Mouse (Mus musculus) thymus, postnatal 36 days (tissue): Measurements from ENCODE around the gene Flcn.
"Not testable (repeated sequence)": the region's sequence is repeated elsewhere in the genome, so short reads cannot be mapped to it uniquely, and the experiment has no call there.

Experiments
- DNase-seq, 2 experiments: peaks; one replicate each; pipeline ENCODE4 v3.0.0; 2022; ENCODE audit warnings: mixed read lengths in 2 of 2

Gene Flcn

GRCm38 (mm10) chr11:59809670-59810474 lies at the start of gene Flcn:
Flcn (minus strand) TSS chr11:59810016.
- DNase-seq, result peak; percentile 82 to 83

GRCm38 (mm10) chr11:59852865-59853264 lies 43.0 kb upstream of the Flcn start:
- no peak for DNase-seq

DNA sequence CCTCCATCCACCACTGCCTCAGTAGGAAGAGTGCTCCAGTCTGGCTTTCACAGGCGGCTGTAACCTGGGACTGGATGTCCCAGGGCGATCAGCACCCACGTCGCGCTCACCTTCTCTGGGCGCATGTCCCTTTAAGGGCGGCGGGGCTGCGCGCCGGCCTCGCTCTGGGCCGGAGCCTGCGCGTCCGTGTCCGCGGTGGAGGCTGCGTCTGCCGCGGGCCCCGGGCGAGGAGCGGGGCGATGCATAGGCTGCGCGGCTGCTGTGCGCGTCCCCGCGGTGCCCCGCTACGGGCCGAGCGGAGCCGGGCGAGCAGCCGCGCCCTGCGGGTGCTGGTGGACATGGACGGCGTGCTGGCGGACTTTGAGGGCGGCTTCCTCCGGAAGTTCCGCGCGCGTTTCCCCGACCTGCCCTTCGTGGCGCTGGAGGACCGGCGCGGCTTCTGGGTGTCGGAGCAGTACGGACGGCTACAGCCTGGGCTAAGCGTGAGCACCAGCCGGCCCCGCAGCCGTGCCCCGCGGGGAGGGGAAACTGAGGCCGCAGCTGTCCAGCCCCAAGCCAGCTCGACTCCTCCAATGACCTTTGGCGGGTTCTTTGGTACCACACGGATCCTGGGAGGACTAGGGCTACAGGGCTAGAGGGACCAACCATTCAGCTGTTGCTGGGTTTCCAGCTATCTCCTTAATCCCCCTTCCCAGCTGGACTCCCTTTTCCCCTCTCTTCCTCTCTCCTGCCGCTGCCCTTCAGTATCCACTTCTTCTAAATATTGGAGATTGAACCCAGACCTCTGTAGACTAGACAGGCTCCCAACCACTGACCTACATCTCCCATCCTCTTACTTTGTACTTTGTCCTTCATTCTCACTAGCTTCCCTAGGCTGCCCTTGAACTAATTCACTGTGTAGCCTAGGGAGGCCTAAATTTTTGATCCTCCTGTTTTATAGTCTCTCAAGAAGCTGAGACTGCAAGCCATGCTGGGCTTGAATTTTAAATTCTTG lies 38.4 kb upstream of the Flcn start:
- peak; percentile 69 to 70 for DNase-seq

GRCm38 (mm10) chr11:59847131-59847530 lies 37.3 kb upstream of the Flcn start:
- DNase-seq, result peak; percentile 62 to 70

GRCm38 (mm10) chr11:59846311-59846710 lies 36.5 kb upstream of the Flcn start:
- no peak for DNase-seq

DNA sequence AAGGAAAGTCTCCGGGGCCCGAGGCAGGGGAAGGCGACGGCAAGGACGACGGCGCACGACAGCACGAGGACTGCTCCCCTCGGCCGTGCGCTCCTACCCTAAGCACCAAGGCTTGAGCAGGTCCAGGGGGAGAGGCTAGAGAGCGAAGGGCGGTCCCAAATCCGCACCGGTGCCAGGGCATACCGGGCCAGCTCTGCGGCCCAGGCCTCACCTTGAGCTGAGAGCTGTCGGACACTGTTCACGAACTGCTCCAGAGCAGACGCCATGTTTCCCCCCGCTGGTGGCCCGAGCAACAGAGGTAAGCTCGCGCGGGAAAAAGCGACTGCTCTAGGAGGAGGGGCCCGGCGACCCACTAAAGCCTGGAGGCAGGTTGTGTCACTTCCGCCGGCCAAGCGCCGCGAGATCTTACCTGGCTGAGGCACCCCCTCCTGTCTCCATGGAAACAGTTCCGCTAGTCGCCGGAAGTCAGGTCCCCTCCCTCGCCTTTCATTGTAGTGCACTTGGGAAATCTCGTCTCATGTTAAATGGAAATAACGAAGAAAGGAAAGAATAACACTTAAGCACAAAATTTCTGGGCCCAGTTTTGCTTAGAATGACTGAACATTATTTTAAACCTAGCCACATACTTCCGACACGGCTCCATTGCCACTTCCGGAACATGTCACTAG lies 29.8 kb upstream of the Flcn start, which contains the start of gene Cops3:
Gene Cops3, minus strand, starts transcription at position 380 of the 668 bp plus-strand sequence.
- peak; percentile 90 to 96 for DNase-seq

- DNase-seq, result peak; percentile 93 to 94
Observed at GRCm38 (mm10) chr11:59839008-59839458, 29.2 kb upstream of the Flcn start, which contains the start of gene Nt5m. Nt5m (plus strand) TSS chr11:59839447.

GRCm38 (mm10) chr11:59838426-59838825 lies 28.6 kb upstream of the Flcn start:
- no peak for DNase-seq

DNA sequence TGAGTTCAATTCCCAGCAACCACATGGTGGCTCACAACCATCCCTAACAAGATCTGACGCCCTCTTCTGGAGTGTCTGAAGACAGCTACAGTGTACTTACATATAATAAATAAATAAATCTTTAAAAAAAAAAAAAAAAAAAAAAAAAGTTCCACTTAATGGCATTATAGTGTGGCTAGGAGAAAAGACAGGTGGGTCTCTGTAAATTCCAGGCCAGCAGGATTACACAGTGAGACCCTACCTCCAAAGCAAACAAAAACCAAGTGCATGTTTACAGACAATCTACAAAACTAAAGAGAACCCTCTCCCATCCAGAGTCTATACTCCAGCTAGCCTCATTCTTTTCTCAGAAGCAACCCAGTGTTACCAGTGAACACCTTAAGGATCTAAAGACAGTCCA lies 28.0 kb upstream of the Flcn start:
- not testable (repeated sequence) for DNase-seq

DNA sequence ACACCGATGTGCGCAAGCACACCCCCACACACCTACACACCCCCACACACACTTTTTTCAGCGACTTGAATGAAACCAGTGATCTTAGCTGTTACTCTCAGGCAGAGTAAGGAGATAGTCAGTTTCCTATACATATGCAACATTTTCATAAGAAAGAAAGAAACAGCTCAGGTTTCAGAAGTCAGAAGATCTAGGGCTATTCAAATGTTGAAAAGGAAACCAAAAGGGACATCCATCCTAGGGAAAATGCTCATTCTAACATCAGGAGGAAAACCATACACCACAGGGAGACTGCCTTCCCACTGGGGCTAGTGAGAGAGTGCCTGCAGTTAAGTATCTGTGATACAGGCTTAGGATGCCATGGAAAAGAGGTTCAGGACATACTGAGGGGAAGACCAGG lies 11.8 kb upstream of the Flcn start:
- no peak for DNase-seq

GRCm38 (mm10) chr11:59817916-59818315 lies 8.1 kb upstream of the Flcn start:
- DNase-seq, result no peak

GRCm38 (mm10) chr11:59815482-59816065 lies 5.8 kb upstream of the Flcn start:
- no peak for DNase-seq

GRCm38 (mm10) chr11:59814936-59815335 lies 5.1 kb upstream of the Flcn start:
- no peak for DNase-seq

DNA sequence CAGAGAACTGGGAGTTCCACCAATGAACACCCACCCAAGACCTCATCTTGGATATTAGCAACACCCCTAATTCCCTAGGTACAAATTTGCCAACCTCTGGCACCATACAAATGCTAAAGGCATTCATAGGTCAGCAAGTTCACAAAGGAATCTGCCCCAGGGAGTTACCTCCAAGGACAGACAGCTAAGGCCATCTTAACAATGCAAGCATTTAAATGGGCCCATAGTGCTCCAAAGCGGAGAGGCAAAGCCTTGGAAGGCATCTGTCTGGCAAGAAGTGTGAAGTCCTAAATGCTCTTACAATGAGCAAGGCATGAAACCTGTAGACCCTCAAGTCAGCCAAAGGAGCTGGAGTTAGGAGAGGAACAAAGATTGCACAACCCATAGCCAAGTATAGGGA lies 4.5 kb upstream of the Flcn start:
- DNase-seq, result no peak

DNA sequence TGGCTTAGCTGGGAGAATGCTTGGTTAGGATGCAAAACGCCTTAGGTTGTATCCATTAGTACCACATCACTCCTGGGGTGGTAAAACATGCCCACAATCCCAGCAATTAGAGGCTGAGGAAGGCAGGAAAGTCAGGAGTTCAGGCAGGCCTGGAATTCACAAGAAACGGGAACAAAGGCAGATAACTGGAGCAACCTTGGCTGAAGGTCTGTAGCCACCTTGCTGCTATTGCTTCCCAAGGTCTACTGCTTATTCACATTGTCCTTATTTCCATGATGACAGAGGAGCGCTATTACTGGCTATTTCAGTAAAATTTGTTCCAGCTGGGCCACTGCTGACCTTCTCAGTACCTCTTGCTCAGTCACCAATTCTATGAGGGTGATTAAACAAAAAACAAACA lies 3.5 kb upstream of the Flcn start:
- no peak for DNase-seq

DNA sequence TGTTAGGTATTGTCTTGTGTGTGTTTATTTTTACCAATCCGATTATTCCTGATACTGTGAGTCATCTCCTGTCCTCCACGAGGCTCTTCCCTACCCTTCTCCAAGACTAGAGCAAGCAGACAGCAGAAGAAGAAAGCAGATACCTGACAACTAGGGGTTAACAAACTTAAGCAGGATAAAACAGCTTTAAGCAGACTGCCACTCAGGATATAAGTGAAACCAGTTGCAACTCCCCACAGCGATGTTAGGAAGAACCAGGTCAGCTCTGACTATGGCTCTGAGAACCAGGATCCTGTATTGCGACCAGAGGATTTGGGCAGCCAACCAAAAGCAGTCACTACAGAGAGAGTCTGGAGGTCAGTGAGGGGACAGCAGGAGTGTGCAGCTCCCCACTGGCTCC lies 1.4 kb upstream of the Flcn start:
- no peak for DNase-seq

- no peak for DNase-seq
Observed at GRCm38 (mm10) chr11:59810480-59811158, 803 bp upstream of the Flcn start.

- DNase-seq, result no peak
Observed at GRCm38 (mm10) chr11:59809071-59809669, 646 bp downstream of the Flcn start.

DNA sequence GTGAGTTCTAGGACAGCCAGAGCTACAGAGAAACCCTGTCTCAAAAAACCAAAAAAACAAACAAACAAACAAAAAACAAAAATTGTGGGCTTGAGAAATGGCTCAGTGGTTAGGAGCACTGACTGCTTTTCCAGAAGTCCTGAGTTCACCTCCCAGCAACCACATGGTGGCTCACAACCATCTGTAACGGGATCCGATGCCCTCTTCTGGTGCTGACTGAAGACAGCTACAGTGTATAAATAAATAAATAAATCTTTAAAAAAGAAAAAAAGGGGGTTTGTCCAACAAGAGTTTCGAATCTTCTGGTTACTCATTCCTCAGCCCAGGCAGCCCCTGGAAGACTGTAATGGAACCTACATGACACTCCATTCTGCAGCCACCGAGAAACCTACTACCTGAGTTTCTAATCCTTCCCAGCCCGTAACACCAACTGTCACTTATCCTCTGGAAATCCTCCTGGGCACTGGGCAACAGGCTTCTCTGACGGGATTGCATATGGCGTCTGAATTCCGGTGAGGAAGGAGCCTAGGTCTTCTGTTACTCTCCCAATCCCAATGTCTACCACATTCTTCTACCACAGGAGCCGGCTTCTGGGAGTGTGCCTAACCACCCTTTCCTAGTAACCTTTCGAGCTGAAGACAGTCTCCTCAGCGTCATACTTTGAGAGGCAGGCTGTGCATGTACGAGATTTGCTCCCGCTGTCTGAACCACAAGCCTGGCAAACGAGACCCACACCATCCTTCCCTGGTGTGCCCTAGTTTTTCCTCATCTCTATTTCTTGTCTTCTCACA lies 1.5 kb downstream of the Flcn start:
- DNase-seq, result no peak

- no peak for DNase-seq
Observed at GRCm38 (mm10) chr11:59805656-59806055, 4.2 kb downstream of the Flcn start.
